Mouse (Mus musculus): ENCODE data around the gene Prdx1. TPM values are rescaled to one million over a fixed set of nuclear protein-coding genes. Genes with fewer than 3 reads are reported as not detected.
"Not testable (repeated sequence)": the region's sequence is repeated elsewhere in the genome, so short reads cannot be mapped to it uniquely, and the experiment has no call there.

The Prdx1 gene
- polyA plus RNA-seq, 1 experiment from 2014 or later = 1,503 TPM

DNA sequence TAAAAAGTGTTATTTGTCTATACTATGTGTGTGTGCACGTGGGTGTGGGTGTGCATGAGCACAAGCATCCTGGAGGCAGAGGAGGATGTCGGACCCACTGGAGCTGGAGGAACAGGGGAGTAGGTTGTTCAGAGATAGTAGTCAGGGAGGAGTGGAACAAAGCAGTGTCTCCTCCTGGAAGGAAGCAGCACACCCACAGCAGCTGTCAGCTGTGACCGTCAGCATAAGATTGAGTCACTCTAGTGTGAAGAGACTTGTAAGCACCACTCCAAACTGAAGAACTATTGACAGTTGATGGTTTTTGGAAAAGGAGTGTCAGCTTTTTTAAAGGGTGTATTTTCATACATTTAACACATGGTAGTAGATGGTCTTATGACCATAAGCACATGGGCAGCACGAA, 18.7 kb upstream of the Prdx1 start:
- WGBS = 62% methylated on average over 4 of the region's 4 CpGs
- no peak overlapping the region for H3K4me3 ChIP-seq (ENCODE audit: low read length)
- no peaks in the 10 kb centered on the region for H3K27me3 ChIP-seq (ENCODE audit: control insufficient read depth, insufficient read depth, low read length)
- H3K27ac ChIP-seq (ENCODE audit: low read depth, low read length) = no peak overlapping the region
- no peaks in the 10 kb centered on the region for H3K4me1 ChIP-seq (ENCODE audit: control insufficient read depth, insufficient read depth, low read length)
- no peak; the same call in 1 of the 2 replicates for ATAC-seq (ENCODE audit: low FRiP score, low TSS enrichment)
- no peaks in the 10 kb centered on the region for H3K9me3 ChIP-seq (ENCODE audit: control insufficient read depth, low read length)
- no peak overlapping the region for H3K4me2 ChIP-seq (replicated peaks; ENCODE audit: low read depth, low read length)
- no peaks in the 10 kb centered on the region for H3K36me3 ChIP-seq (ENCODE audit: control insufficient read depth, insufficient read depth, low read length)
- no peak overlapping the region for H3K9ac ChIP-seq (ENCODE audit: low read depth, low read length)

DNA sequence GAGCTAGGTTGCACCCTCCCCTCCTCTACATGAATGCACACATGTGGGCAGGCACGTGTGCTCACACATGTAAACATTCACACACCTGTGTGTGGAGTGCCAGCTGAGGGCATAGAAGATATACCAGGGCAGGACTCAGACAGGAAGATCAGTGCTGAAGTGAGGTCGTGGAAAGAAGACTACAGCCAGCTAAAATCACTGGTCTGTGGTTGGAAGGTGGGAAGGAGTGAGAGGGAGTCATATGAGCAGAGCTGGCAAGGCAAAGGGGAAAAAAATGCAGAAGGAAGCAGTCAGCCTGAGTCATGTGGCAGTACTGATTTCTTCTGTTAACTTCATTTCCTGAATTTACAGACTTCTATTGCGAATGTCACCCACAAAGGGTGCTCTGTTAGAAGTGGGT, 17.2 kb upstream of the Prdx1 start:
- Histone ChIP-seq H3K4me2 (replicated peaks; ENCODE audit: low read depth, low read length) (no peak overlapping the region), H3K9ac (ENCODE audit: low read depth, low read length) (no peak overlapping the region), H3K4me3 (ENCODE audit: low read length) (no peak overlapping the region), H3K27me3 (ENCODE audit: control insufficient read depth, insufficient read depth, low read length) (no peaks in the 10 kb centered on the region), H3K36me3 (ENCODE audit: control insufficient read depth, insufficient read depth, low read length) (no peaks in the 10 kb centered on the region), H3K9me3 (ENCODE audit: control insufficient read depth, low read length) (no peaks in the 10 kb centered on the region), H3K4me1 (ENCODE audit: control insufficient read depth, insufficient read depth, low read length) (no peaks in the 10 kb centered on the region), H3K27ac (ENCODE audit: low read depth, low read length) (no peak overlapping the region)
- no peak for ATAC-seq (ENCODE audit: low FRiP score, low TSS enrichment)
- WGBS = 59% methylated on average over 3 of the region's 3 CpGs

DNA sequence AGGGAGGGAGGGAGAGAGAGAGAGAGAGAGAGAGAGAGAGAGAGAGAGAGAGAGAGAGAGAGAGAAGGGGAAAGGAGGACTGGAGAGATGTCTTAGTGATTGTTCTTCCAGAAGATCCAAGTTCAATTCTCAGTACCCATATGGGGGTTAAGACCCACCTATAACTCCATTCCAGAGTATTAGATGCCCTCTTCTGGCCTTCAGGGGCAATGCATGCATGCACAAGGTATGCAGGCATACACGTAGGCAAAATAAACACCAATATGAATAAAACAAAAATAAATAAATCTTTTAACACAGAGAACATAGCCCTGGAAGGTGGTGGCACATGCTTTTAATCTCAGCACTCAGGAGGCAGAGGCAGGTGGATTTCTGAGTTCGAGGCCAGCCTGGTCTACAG, 16.1 kb upstream of the Prdx1 start:
- 77% methylated on average over 2 of the region's 2 CpGs for WGBS
- no peaks in the 10 kb centered on the region for H3K27me3 ChIP-seq (ENCODE audit: control insufficient read depth, insufficient read depth, low read length)
- H3K27ac ChIP-seq (ENCODE audit: low read depth, low read length) = no peak overlapping the region
- H3K36me3 ChIP-seq (ENCODE audit: control insufficient read depth, insufficient read depth, low read length) = no peaks in the 10 kb centered on the region
- H3K4me2 ChIP-seq (replicated peaks; ENCODE audit: low read depth, low read length) = no peak overlapping the region
- H3K4me1 ChIP-seq (ENCODE audit: control insufficient read depth, insufficient read depth, low read length) = no peaks in the 10 kb centered on the region
- H3K4me3 ChIP-seq (ENCODE audit: low read length) = no peak overlapping the region
- H3K9ac ChIP-seq (ENCODE audit: low read depth, low read length) = no peak overlapping the region
- no peak for ATAC-seq (ENCODE audit: low FRiP score, low TSS enrichment)
- no peaks in the 10 kb centered on the region for H3K9me3 ChIP-seq (ENCODE audit: control insufficient read depth, low read length)

DNA sequence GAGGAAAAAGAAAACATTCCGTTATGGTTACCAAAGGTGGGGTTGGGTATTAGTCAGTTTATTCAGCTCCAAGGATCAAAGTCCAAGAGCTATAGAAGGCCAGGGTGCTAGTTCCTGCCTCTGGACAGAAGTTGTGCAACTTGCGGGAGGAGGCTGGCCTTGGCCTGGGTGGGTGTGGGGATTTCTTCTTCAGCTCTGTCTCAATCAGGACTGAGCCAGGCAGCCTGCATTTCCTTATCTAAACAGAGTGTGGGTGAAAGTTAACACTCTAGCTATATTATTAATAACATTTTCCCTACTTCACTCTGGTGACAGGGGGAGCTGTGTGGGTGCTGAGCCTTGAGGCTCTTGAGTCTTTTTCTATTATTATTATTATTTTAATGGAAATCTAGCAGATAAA, 12.6 kb upstream of the Prdx1 start:
- 49% methylated on average over 2 of the region's 2 CpGs for WGBS
- H3K4me2 ChIP-seq (replicated peaks; ENCODE audit: low read depth, low read length) = no peak overlapping the region
- H3K27ac ChIP-seq (ENCODE audit: low read depth, low read length) = no peak overlapping the region
- H3K27me3 ChIP-seq (ENCODE audit: control insufficient read depth, insufficient read depth, low read length) = no peaks in the 10 kb centered on the region
- no peaks in the 10 kb centered on the region for H3K9me3 ChIP-seq (ENCODE audit: control insufficient read depth, low read length)
- no peak for ATAC-seq (ENCODE audit: low FRiP score, low TSS enrichment)
- H3K9ac ChIP-seq (ENCODE audit: low read depth, low read length) = no peak overlapping the region
- H3K4me3 ChIP-seq (ENCODE audit: low read length) = no peak overlapping the region
- no peaks in the 10 kb centered on the region for H3K4me1 ChIP-seq (ENCODE audit: control insufficient read depth, insufficient read depth, low read length)
- no peaks in the 10 kb centered on the region for H3K36me3 ChIP-seq (ENCODE audit: control insufficient read depth, insufficient read depth, low read length)

DNA sequence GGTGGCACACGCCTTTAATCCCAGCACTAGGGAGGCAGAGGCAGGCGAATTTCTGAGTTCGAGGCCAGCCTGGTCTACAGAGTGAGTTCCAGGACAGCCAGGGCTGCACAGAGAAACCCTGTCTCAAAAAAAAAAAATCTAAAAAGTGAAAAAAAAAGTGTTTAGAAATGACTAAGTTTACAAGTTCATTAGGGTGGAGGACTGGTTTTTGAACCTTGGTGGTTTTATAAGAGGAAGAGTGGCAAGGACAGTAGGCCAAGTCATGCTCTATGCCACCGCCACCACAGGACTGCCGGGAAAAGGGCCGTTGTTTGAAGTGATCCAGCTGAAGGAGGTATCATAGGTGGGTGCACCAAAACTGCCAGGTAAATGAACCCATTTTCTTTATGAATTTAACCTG, 10.6 kb upstream of the Prdx1 start:
- not testable (repeated sequence) for H3K27ac ChIP-seq (ENCODE audit: low read depth, low read length); H3K36me3 ChIP-seq (ENCODE audit: control insufficient read depth, insufficient read depth, low read length); H3K9ac ChIP-seq (ENCODE audit: low read depth, low read length); ATAC-seq (ENCODE audit: low FRiP score, low TSS enrichment); H3K9me3 ChIP-seq (ENCODE audit: control insufficient read depth, low read length); H3K4me3 ChIP-seq (ENCODE audit: low read length); H3K4me1 ChIP-seq (ENCODE audit: control insufficient read depth, insufficient read depth, low read length); H3K27me3 ChIP-seq (ENCODE audit: control insufficient read depth, insufficient read depth, low read length); H3K4me2 ChIP-seq (replicated peaks; ENCODE audit: low read depth, low read length)
- 92% methylated on average over 6 of the region's 6 CpGs for WGBS

DNA sequence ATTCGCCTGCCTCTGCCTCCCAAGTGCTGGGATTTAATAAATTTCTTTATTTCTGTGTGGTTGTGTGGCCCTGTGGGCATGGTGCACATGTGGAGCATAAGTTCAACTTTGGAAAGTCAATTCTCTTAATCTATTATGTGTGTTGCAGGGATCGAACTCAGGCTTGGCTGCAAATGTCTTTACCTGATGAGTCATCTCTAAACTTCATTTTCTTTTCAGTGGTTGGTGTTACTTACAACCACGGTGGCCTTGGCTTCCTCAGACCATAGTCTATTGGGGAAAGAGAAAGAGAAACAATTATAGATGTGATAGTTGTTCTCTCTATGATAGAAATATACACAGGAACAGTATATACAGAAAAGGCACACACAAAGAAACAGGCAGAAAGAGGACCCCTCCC, 9.3 kb upstream of the Prdx1 start:
- Histone ChIP-seq H3K4me3 (ENCODE audit: low read length) (no peak overlapping the region), H3K4me1 (ENCODE audit: control insufficient read depth, insufficient read depth, low read length) (no peaks in the 10 kb centered on the region), H3K27ac (ENCODE audit: low read depth, low read length) (no peak overlapping the region), H3K27me3 (ENCODE audit: control insufficient read depth, insufficient read depth, low read length) (no peaks in the 10 kb centered on the region), H3K4me2 (replicated peaks; ENCODE audit: low read depth, low read length) (no peak overlapping the region), H3K36me3 (ENCODE audit: control insufficient read depth, insufficient read depth, low read length) (no peaks in the 10 kb centered on the region), H3K9me3 (ENCODE audit: control insufficient read depth, low read length) (no peaks in the 10 kb centered on the region), H3K9ac (ENCODE audit: low read depth, low read length) (no peak overlapping the region)
- ATAC-seq (ENCODE audit: low FRiP score, low TSS enrichment) = no peak
- 81% methylated on average over 3 of the region's 3 CpGs for WGBS

DNA sequence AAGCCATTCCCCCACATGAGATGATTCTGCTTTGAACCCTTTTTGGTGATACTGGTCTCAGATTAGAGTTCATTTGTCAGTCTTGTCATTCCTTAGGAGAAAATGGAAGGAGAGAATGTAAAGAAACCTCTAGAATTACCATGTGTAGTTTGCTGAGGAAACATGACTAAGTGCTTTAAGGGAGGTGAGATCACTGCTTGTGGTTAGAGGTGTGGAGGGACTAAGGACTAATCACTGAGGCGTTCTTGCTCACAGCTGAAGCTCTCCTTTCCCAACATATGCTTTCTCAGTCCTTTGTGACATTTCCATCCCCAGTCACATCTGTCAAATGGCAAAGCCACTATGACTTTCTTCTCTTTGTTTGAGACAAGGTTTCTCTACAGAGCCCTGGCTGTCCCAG, 7.5 kb upstream of the Prdx1 start:
- Histone ChIP-seq H3K4me3 (ENCODE audit: low read length) (no peak overlapping the region), H3K36me3 (ENCODE audit: control insufficient read depth, insufficient read depth, low read length) (no peaks in the 10 kb centered on the region), H3K4me1 (ENCODE audit: control insufficient read depth, insufficient read depth, low read length) (no peaks in the 10 kb centered on the region), H3K9ac (ENCODE audit: low read depth, low read length) (no peak overlapping the region), H3K4me2 (replicated peaks; ENCODE audit: low read depth, low read length) (no peak overlapping the region), H3K27ac (ENCODE audit: low read depth, low read length) (no peak overlapping the region), H3K9me3 (ENCODE audit: control insufficient read depth, low read length) (no peaks in the 10 kb centered on the region), H3K27me3 (ENCODE audit: control insufficient read depth, insufficient read depth, low read length) (no peaks in the 10 kb centered on the region)
- 78% methylated on average over 1 of the region's 1 CpGs for WGBS
- no peak for ATAC-seq (ENCODE audit: low FRiP score, low TSS enrichment)

DNA sequence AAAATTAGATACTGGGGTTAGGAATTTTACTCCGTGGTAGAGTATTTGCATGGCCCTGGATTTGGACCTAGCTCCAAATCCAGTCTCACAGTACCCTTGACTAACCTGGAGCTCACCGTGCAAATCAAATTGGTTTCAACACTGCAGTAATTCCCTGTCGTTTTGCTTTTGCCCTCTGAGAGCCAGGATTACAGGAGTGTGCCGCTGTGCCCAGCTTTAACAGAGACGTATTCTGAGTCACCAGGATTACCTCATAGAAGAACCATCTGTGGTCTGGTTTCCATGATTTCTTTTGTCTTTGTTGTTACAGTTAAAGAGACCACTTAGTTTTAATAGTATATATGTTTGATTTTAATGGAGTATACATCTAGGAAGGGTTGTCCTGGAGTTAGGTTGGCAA, 6.2 kb upstream of the Prdx1 start:
- H3K4me3 ChIP-seq (ENCODE audit: low read length) = no peak overlapping the region
- no peaks in the 10 kb centered on the region for H3K27me3 ChIP-seq (ENCODE audit: control insufficient read depth, insufficient read depth, low read length)
- H3K4me1 ChIP-seq (ENCODE audit: control insufficient read depth, insufficient read depth, low read length) = no peaks in the 10 kb centered on the region
- no peaks in the 10 kb centered on the region for H3K36me3 ChIP-seq (ENCODE audit: control insufficient read depth, insufficient read depth, low read length)
- H3K27ac ChIP-seq (ENCODE audit: low read depth, low read length) = no peak overlapping the region
- H3K9me3 ChIP-seq (ENCODE audit: control insufficient read depth, low read length) = no peaks in the 10 kb centered on the region
- ATAC-seq (ENCODE audit: low FRiP score, low TSS enrichment) = no peak
- 78% methylated on average over 5 of the region's 5 CpGs for WGBS
- no peak overlapping the region for H3K9ac ChIP-seq (ENCODE audit: low read depth, low read length)
- no peak overlapping the region for H3K4me2 ChIP-seq (replicated peaks; ENCODE audit: low read depth, low read length)

DNA sequence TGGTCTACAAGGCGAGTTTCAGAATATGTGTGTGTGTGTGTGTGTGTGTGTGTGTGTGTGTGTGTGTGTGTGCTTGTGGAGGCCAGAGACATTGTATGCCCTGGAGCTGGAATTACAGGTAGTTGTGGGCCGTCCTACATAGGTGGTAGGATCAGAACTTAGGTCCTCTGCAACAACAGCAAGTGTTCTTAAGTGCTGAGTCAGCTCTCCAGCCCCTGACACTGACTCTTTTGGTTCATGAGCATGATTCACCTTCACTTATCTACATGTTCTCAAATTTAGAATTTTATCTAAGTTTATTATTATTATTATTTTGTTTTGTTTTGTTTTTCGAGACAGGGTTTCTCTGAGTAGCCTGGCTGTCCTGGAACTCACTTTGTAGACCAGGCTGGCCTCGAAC, 4.8 kb upstream of the Prdx1 start:
- WGBS = 92% methylated on average over 4 of the region's 4 CpGs
- not testable (repeated sequence) for ATAC-seq (ENCODE audit: low FRiP score, low TSS enrichment)

DNA sequence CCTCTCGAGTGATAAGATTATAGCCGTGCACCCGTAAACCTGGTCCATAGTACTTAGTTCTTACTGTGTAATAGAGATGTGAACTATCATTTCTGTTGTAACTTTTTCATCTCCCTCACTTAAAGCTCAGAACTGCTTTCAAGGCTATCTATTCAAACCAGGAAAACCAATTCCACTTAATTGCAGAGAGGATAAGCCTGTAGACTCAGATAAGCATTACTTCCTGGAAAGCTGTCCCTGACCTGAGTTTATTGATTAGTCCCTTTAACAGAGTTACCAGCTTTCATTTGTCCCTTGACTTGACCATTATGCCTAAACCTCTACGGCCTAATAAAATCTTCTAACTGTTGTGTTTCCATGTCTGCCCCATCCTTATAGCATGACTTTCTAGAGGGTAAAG, 1.4 kb upstream of the Prdx1 start:
- 90% methylated on average over 4 of the region's 4 CpGs for WGBS
- Histone ChIP-seq H3K4me1 (ENCODE audit: control insufficient read depth, insufficient read depth, low read length) (peaks cover 19% of the 10 kb centered on the region; the same call in 1 of the 2 replicates), H3K27ac (ENCODE audit: low read depth, low read length) (no peak overlapping the region), H3K9ac (ENCODE audit: low read depth, low read length) (no peak overlapping the region), H3K36me3 (ENCODE audit: control insufficient read depth, insufficient read depth, low read length) (peaks cover 13% of the 10 kb centered on the region), H3K4me2 (replicated peaks; ENCODE audit: low read depth, low read length) (no peak overlapping the region), H3K4me3 (ENCODE audit: low read length) (no peak overlapping the region), H3K27me3 (ENCODE audit: control insufficient read depth, insufficient read depth, low read length) (no peaks in the 10 kb centered on the region), H3K9me3 (ENCODE audit: control insufficient read depth, low read length) (no peaks in the 10 kb centered on the region)
- ATAC-seq (ENCODE audit: low FRiP score, low TSS enrichment) = no peak

More for the DNA sequence above, 4.8 kb upstream of the Prdx1 start:
- not testable (repeated sequence) for H3K9me3 ChIP-seq (ENCODE audit: control insufficient read depth, low read length); H3K4me1 ChIP-seq (ENCODE audit: control insufficient read depth, insufficient read depth, low read length); H3K4me3 ChIP-seq (ENCODE audit: low read length); H3K27me3 ChIP-seq (ENCODE audit: control insufficient read depth, insufficient read depth, low read length); H3K36me3 ChIP-seq (ENCODE audit: control insufficient read depth, insufficient read depth, low read length); H3K4me2 ChIP-seq (replicated peaks; ENCODE audit: low read depth, low read length); H3K9ac ChIP-seq (ENCODE audit: low read depth, low read length); H3K27ac ChIP-seq (ENCODE audit: low read depth, low read length)
